Mouse (Mus musculus) E14TG2a.4 (cell line): ENCODE results near the gene Creg2.

Source experiments
- H3K27me3 ChIP-seq: 2 replicates; pipeline ENCODE4 v1.6.1; 2014; ENCODE audit warnings: low read length, control low read depth; ENCODE audit not compliant: insufficient read depth
- H3K36me3 ChIP-seq: 2 replicates; pipeline ENCODE4 v1.6.1; 2014; ENCODE audit warnings: low read length, control low read depth; ENCODE audit not compliant: insufficient read depth
- H3K4me1 ChIP-seq: replicated peaks from 2 replicates; pipeline ENCODE4 v1.6.1; 2014; ENCODE audit warnings: low read depth, low read length, control low read depth
- H3K4me3 ChIP-seq: replicated peaks from 2 replicates; pipeline ENCODE4 v1.5.1; 2014; ENCODE audit warnings: mild to moderate bottlenecking, low read length
- H3K9me3 ChIP-seq: 2 replicates; pipeline ENCODE4 v1.6.1; 2014; ENCODE audit warnings: low read length, control low read depth
- CTCF ChIP-seq: conservative IDR thresholded peaks from 2 replicates; pipeline ENCODE4 v1.5.1; 2014; ENCODE audit warnings: low read length
- NANOG ChIP-seq: IDR thresholded peaks from 2 replicates; pipeline ENCODE4 v1.6.1; 2014; ENCODE audit warnings: borderline replicate concordance, low read length, mixed read lengths
- POU5F1 ChIP-seq: IDR thresholded peaks from 2 replicates; pipeline ENCODE4 v1.6.1; 2014; ENCODE audit warnings: low read length, borderline replicate concordance

Gene Creg2

GRCm38 (mm10) chr1:39623729-39624128, 27.5 kb downstream of the Creg2 start:
- H3K9me3 ChIP-seq: no peaks in the 10 kb centered on the region
- no peak overlapping the region for H3K4me3 ChIP-seq
- TF ChIP-seq POU5F1 (no peak), CTCF (no peak), NANOG (no peak)
- H3K4me1 ChIP-seq: peaks cover 23% of the 10 kb centered on the region
- no peaks in the 10 kb centered on the region for H3K36me3 ChIP-seq
- no peaks in the 10 kb centered on the region for H3K27me3 ChIP-seq

GRCm38 (mm10) chr1:39623106-39623505, 28.2 kb downstream of the Creg2 start:
- Histone ChIP-seq H3K9me3 (no peaks in the 10 kb centered on the region), H3K36me3 (no peaks in the 10 kb centered on the region), H3K4me3 (no peak overlapping the region), H3K27me3 (no peaks in the 10 kb centered on the region), H3K4me1 (peaks cover 23% of the 10 kb centered on the region)
- TF ChIP-seq POU5F1 (no peak), NANOG (no peak), CTCF (no peak)

- Histone ChIP-seq H3K36me3 (no peaks in the 10 kb centered on the region), H3K9me3 (no peaks in the 10 kb centered on the region), H3K27me3 (0 out of 2 replicates have a peak, but pooled peaks cover 5% of the 10 kb centered on the region), H3K4me1 (peaks cover 36% of the 10 kb centered on the region), H3K4me3 (no peak overlapping the region)
- TF ChIP-seq POU5F1: no peak
Measured at GRCm38 (mm10) chr1:39618524-39618923, 32.8 kb downstream of the Creg2 start.

GRCm38 (mm10) chr1:39615526-39615925, 35.7 kb downstream of the Creg2 start:
- TF ChIP-seq NANOG: no peak
- TF ChIP-seq CTCF: no peak
- no peak for TF ChIP-seq POU5F1
- Histone ChIP-seq H3K27me3 (0 out of 2 replicates have a peak, but pooled peaks cover 5% of the 10 kb centered on the region), H3K4me3 (no peak overlapping the region), H3K36me3 (no peaks in the 10 kb centered on the region), H3K4me1 (peaks cover 20% of the 10 kb centered on the region), H3K9me3 (no peaks in the 10 kb centered on the region)

- TF ChIP-seq POU5F1: no peak
- TF ChIP-seq NANOG: no peak
- TF ChIP-seq CTCF: peak; percentile 94
- H3K36me3 ChIP-seq: no peaks in the 10 kb centered on the region
Measured at GRCm38 (mm10) chr1:39614462-39615279, 36.6 kb downstream of the Creg2 start.

GRCm38 (mm10) chr1:39613061-39613460, 38.2 kb downstream of the Creg2 start:
- no peaks in the 10 kb centered on the region for H3K9me3 ChIP-seq
- peaks cover 28% of the 10 kb centered on the region for H3K4me1 ChIP-seq
- no peaks in the 10 kb centered on the region for H3K36me3 ChIP-seq
- TF ChIP-seq CTCF (no peak), NANOG (no peak), POU5F1 (no peak)
- no peak overlapping the region for H3K4me3 ChIP-seq
- 0 out of 2 replicates have a peak, but pooled peaks cover 5% of the 10 kb centered on the region for H3K27me3 ChIP-seq

More at GRCm38 (mm10) chr1:39614462-39615279, 36.6 kb downstream of the Creg2 start:
- H3K4me1 ChIP-seq: peaks cover 20% of the 10 kb centered on the region
- H3K9me3 ChIP-seq: no peaks in the 10 kb centered on the region
- peak overlapping the region; percentile 46 for H3K4me3 ChIP-seq
- 0 out of 2 replicates have a peak, but pooled peaks cover 5% of the 10 kb centered on the region for H3K27me3 ChIP-seq

GRCm38 (mm10) chr1:39612491-39612890, 38.8 kb downstream of the Creg2 start:
- Histone ChIP-seq H3K4me1 (peaks cover 28% of the 10 kb centered on the region), H3K36me3 (no peaks in the 10 kb centered on the region), H3K9me3 (no peaks in the 10 kb centered on the region), H3K27me3 (0 out of 2 replicates have a peak, but pooled peaks cover 5% of the 10 kb centered on the region), H3K4me3 (no peak overlapping the region)
- no peak for TF ChIP-seq CTCF
- TF ChIP-seq POU5F1: no peak
- TF ChIP-seq NANOG: no peak

- H3K27me3 ChIP-seq: no peaks in the 10 kb centered on the region
- H3K9me3 ChIP-seq: no peaks in the 10 kb centered on the region
- no peaks in the 10 kb centered on the region for H3K36me3 ChIP-seq
- TF ChIP-seq NANOG (no peak), CTCF (no peak), POU5F1 (no peak)
- peaks cover 15% of the 10 kb centered on the region; the same call in 1 of the 2 replicates for H3K4me1 ChIP-seq
- no peak overlapping the region for H3K4me3 ChIP-seq
Measured at GRCm38 (mm10) chr1:39608534-39608933, 42.7 kb downstream of the Creg2 start.

- TF ChIP-seq POU5F1: no peak
- TF ChIP-seq CTCF: no peak
- no peak for TF ChIP-seq NANOG
- Histone ChIP-seq H3K9me3 (peaks cover 13% of the 10 kb centered on the region), H3K36me3 (no peaks in the 10 kb centered on the region), H3K4me1 (0 out of 2 replicates have a peak, but pooled peaks cover 3% of the 10 kb centered on the region), H3K4me3 (no peak overlapping the region), H3K27me3 (0 out of 2 replicates have a peak, but pooled peaks cover 3% of the 10 kb centered on the region)
Measured at GRCm38 (mm10) chr1:39602477-39602876, 48.8 kb downstream of the Creg2 start.
